Mouse (Mus musculus): ENCODE measurements at regions not wholly inside any gene's neighbourhood (a gene's known extent, or its start where the extent isn't known, plus 50 kb on each side); places are given as distances from the start of the nearest gene placed in this dataset.

DNA sequence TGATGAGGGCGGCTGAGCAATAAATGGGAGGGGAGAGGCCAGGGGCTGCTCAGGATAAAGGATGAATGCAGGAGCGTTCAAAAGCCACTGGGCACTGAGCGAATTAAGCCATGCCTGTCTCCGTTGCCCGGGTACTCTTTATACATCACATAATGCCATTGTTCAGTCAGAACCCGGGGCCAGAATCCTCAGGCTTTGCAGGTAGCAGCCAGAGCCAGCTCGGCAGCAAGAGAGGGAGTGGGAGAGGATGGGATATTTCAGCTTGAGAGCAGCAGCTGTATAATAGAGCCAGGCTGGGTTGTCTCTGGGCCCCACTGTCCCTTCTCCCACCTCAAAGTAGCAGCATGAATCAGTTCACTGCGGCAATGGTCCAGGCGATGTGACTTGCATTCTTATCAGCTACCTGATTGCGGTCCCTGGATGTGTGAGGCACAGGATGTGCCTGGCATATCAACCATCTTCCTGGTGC lies 130.5 kb downstream of the Rps24 start:
- ATAC-seq (ENCODE audit: insufficient read depth, low FRiP score, low TSS enrichment): peak; percentile 87
- Histone ChIP-seq H3K9ac (ENCODE audit: low read length) (peak overlapping the region; percentile 41), H3K4me2 (ENCODE audit: low read depth) (0 out of 2 replicates have a peak overlapping the region, but pooled peaks have one; percentile 14), H3K27me3 (ENCODE audit: control insufficient read depth, insufficient read depth, low read length) (no peaks in the 10 kb centered on the region), H3K9me3 (ENCODE audit: control insufficient read depth, low read length) (no peaks in the 10 kb centered on the region), H3K4me3 (ENCODE audit: low read depth, low read length) (no peak overlapping the region), H3K4me1 (ENCODE audit: control insufficient read depth, insufficient read depth, low read length) (peaks cover 12% of the 10 kb centered on the region), H3K36me3 (ENCODE audit: control insufficient read depth, insufficient read depth, low read length) (no peaks in the 10 kb centered on the region), H3K27ac (ENCODE audit: low read depth, low read length) (peak overlapping the region; percentile 96)
- DNase-seq (ENCODE audit: low spot score): peak; percentile 84
- whole genome bisulfite sequencing: 20% methylated on average over 10 of the region's 10 CpGs

DNA sequence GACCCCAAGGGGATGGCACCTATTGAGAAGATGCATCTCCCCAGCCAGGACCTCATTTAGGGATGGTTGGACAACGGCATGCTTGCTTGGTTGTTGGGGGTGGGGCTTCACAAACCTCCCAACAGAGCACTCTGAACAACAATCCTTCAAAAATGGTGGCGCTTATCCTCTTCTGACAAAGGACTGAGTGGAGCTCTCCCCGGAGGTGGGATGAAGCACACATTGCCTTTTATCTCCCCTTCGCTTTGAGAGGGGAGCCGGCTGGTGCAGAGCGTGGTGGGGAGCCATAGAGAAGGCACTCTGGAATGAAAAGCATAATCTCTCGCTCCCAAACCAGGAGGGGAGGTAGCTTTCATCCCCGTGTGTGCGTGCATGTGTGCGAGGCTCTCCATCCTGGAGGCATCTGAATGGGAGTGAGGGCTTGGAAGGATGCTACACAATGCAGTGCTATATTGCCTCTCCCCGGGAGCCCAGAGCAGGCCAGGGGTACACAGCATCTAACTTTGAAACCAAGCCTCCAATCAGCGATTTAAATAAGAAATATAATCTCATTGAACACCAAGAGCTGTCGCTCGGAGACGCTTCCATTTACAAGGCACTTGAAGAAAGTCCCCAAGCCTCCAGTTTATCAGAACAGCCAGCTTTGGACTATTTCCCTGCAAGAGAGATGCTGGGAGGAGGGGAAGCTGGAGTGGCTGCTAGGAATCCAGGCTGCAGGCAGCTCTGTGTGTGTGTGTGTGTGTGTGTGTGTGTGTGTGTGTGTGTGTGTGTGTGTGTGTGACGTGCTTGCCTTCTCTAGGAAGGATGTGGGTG lies 131.5 kb downstream of the Rps24 start:
- Histone ChIP-seq H3K36me3 (ENCODE audit: control insufficient read depth, insufficient read depth, low read length) (no peaks in the 10 kb centered on the region), H3K27me3 (ENCODE audit: control insufficient read depth, insufficient read depth, low read length) (no peaks in the 10 kb centered on the region), H3K4me3 (ENCODE audit: low read depth, low read length) (no peak overlapping the region), H3K4me2 (ENCODE audit: low read depth) (0 out of 2 replicates have a peak overlapping the region, but pooled peaks have one; percentile 14), H3K9me3 (ENCODE audit: control insufficient read depth, low read length) (no peaks in the 10 kb centered on the region), H3K27ac (ENCODE audit: low read depth, low read length) (peak overlapping the region; percentile 96), H3K9ac (ENCODE audit: low read length) (peak overlapping the region; percentile 41), H3K4me1 (ENCODE audit: control insufficient read depth, insufficient read depth, low read length) (peaks cover 12% of the 10 kb centered on the region)
- ATAC-seq (ENCODE audit: insufficient read depth, low FRiP score, low TSS enrichment): peak; percentile 62
- 40% methylated on average over 16 of the region's 16 CpGs for WGBS
- peak; percentile 66 for DNase-seq (ENCODE audit: low spot score)

DNA sequence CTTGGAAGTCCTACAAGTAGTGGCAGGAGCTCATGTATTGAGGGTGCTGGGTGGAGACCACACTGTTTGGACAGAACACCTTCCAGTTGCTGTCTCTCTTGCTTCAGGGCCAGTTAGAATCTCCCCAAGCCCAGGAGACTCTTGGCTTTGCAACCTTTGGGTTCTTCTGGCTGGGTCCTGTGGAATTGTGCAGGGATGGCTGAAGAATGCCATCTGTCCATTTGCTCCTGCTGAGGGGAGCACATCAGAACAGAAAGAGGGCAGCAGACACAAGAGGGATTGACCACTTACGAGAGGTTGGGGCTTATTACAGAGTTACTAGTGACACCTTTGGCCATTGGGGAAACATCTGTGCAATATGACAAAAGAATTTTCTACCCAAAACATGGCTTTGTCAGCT lies 145.1 kb downstream of the Rps24 start:
- H3K27ac ChIP-seq (ENCODE audit: low read depth, low read length): no peak overlapping the region
- WGBS: 66% methylated on average over 1 of the region's 1 CpGs
- no peaks in the 10 kb centered on the region for H3K36me3 ChIP-seq (ENCODE audit: control insufficient read depth, insufficient read depth, low read length)
- no peak overlapping the region for H3K4me3 ChIP-seq (ENCODE audit: low read depth, low read length)
- 0 out of 2 replicates have a peak, but pooled peaks cover under 1% of the 10 kb centered on the region for H3K9me3 ChIP-seq (ENCODE audit: control insufficient read depth, low read length)
- no peak overlapping the region for H3K4me2 ChIP-seq (ENCODE audit: low read depth)
- no peaks in the 10 kb centered on the region for H3K27me3 ChIP-seq (ENCODE audit: control insufficient read depth, insufficient read depth, low read length)
- H3K9ac ChIP-seq (ENCODE audit: low read length): no peak overlapping the region
- H3K4me1 ChIP-seq (ENCODE audit: control insufficient read depth, insufficient read depth, low read length): no peaks in the 10 kb centered on the region
- ATAC-seq (ENCODE audit: insufficient read depth, low FRiP score, low TSS enrichment) (no peak), DNase-seq (ENCODE audit: low spot score) (no peak)

DNA sequence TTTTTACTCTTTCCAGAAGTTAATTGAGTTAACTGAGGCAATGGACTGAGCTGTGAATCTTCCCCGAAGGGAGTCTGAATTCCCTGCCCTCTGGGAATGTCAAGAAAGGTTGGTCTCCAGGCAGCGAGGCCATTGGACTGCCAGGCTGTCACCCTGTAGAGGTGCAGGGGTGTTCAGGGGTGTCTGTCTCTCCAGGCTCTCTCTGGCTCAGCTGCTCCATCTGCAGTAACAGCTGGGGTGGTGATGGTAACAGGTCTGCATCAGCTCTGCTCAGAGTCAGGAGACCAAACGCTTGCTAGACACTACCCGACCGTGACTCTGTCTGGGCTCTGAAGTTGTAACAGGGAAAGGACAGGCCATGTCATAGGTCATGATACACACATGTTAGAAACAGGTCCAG lies 154.9 kb downstream of the Rps24 start:
- Histone ChIP-seq H3K4me2 (ENCODE audit: low read depth) (no peak overlapping the region), H3K27ac (ENCODE audit: low read depth, low read length) (no peak overlapping the region), H3K9ac (ENCODE audit: low read length) (no peak overlapping the region), H3K4me1 (ENCODE audit: control insufficient read depth, insufficient read depth, low read length) (no peaks in the 10 kb centered on the region; the same call in 1 of the 2 replicates), H3K4me3 (ENCODE audit: low read depth, low read length) (no peak overlapping the region), H3K36me3 (ENCODE audit: control insufficient read depth, insufficient read depth, low read length) (no peaks in the 10 kb centered on the region), H3K9me3 (ENCODE audit: control insufficient read depth, low read length) (no peaks in the 10 kb centered on the region), H3K27me3 (ENCODE audit: control insufficient read depth, insufficient read depth, low read length) (no peaks in the 10 kb centered on the region)
- 56% methylated on average over 5 of the region's 5 CpGs for WGBS
- ATAC-seq (ENCODE audit: insufficient read depth, low FRiP score, low TSS enrichment) (no peak), DNase-seq (ENCODE audit: low spot score) (no peak)

DNA sequence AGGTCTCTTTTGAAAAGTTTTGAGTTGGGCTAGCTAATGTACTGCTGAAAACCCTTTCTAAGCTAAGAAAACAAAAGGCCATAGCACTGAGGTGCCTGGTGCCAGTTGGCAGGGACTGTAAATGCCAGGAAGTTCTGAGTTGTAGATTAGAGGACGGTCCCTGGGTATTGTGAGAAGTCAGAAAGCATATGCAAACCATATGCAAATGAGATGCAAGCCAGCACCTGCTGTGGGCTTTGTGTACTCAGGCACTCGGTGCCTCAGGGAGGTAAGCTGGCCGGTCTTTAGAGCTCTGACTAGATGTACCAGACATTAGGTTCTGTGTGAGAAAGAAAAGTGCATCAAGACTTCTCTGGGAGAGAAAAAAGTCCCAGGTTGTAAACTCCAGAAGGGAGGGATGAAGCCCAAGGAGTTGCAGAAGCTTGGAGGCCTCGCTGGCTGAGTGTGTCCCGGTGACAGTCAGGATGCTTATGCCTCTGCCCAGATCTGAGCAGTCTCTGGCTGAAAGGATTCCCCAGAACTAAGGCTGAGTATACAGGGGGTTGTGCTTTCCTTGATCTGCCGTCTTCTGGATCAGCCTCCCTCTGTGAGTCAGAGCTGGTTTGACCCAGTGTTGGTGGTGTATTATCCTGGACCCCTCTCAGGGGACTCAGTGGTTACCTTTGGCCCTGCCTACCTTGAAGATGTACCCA lies 157.3 kb downstream of the Rps24 start:
- Histone ChIP-seq H3K9me3 (ENCODE audit: control insufficient read depth, low read length) (no peaks in the 10 kb centered on the region), H3K27me3 (ENCODE audit: control insufficient read depth, insufficient read depth, low read length) (no peaks in the 10 kb centered on the region), H3K27ac (ENCODE audit: low read depth, low read length) (0 out of 2 replicates have a peak overlapping the region, but pooled peaks have one; percentile 1), H3K36me3 (ENCODE audit: control insufficient read depth, insufficient read depth, low read length) (no peaks in the 10 kb centered on the region), H3K4me3 (ENCODE audit: low read depth, low read length) (no peak overlapping the region), H3K9ac (ENCODE audit: low read length) (no peak overlapping the region), H3K4me2 (ENCODE audit: low read depth) (no peak overlapping the region), H3K4me1 (ENCODE audit: control insufficient read depth, insufficient read depth, low read length) (no peaks in the 10 kb centered on the region; the same call in 1 of the 2 replicates)
- peak; percentile 83 for ATAC-seq (ENCODE audit: insufficient read depth, low FRiP score, low TSS enrichment)
- peak; percentile 50 for DNase-seq (ENCODE audit: low spot score)
- WGBS: 32% methylated on average over 6 of the region's 6 CpGs

DNA sequence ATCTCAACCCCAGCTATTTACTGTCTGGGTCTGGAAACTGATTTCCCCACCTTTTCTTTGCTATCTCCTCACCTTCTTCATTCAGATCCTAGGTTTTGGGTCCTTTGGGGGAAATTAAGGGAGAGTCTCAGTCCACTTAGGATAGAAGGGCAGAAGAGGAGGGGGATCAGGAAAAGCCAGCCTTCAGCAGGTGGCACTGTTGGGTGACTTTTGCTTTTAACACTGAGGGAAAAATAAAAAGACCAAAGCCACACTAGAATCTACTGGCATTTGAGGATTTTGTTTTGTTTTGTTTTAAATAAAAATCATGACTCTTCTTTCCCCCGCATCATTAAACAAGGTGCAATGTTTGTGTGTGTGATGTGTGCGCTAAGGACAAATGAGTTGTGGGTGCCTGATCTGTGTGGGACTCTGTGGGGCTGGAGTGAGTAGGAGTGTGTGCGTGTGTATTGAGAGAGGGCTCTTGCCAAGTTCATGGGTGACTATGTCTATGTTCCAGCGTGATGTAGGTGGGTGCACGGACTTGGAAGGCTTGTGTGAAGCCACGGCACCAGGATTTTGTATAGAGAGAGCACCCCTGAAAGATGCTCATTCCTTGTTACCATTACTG lies 159.4 kb downstream of the Rps24 start:
- no peak for ATAC-seq (ENCODE audit: insufficient read depth, low FRiP score, low TSS enrichment)
- no peak overlapping the region for H3K4me2 ChIP-seq (ENCODE audit: low read depth)
- no peak overlapping the region for H3K27ac ChIP-seq (ENCODE audit: low read depth, low read length)
- peaks cover 3% of the 10 kb centered on the region; the same call in 1 of the 2 replicates for H3K4me1 ChIP-seq (ENCODE audit: control insufficient read depth, insufficient read depth, low read length)
- no peaks in the 10 kb centered on the region for H3K36me3 ChIP-seq (ENCODE audit: control insufficient read depth, insufficient read depth, low read length)
- H3K9ac ChIP-seq (ENCODE audit: low read length): no peak overlapping the region
- WGBS: 95% methylated on average over 6 of the region's 6 CpGs
- DNase-seq (ENCODE audit: low spot score): peak; percentile 28
- H3K4me3 ChIP-seq (ENCODE audit: low read depth, low read length): no peak overlapping the region
- H3K9me3 ChIP-seq (ENCODE audit: control insufficient read depth, low read length): no peaks in the 10 kb centered on the region
- H3K27me3 ChIP-seq (ENCODE audit: control insufficient read depth, insufficient read depth, low read length): no peaks in the 10 kb centered on the region

DNA sequence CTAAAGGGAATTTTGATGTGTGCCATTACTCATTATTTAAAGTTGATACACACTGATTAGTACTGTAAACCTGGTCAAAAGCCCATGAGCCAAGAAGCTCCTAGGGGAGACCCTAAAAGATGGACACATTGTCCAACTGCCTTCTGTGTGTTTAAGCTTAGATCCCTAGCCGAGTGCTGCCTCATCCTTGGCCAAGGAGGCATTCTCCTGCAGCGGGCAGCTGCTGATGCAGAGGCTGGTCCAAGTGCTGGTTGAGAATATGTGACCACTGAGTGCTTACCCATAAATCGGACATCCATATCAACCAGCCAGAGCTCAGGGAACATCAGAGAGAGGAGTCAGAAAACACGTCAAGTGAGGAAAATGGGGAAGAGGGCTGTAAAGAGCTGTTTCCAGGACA lies 160.8 kb downstream of the Rps24 start:
- Histone ChIP-seq H3K4me2 (ENCODE audit: low read depth) (no peak overlapping the region), H3K4me1 (ENCODE audit: control insufficient read depth, insufficient read depth, low read length) (peaks cover 3% of the 10 kb centered on the region; the same call in 1 of the 2 replicates), H3K9ac (ENCODE audit: low read length) (no peak overlapping the region), H3K9me3 (ENCODE audit: control insufficient read depth, low read length) (no peaks in the 10 kb centered on the region), H3K27ac (ENCODE audit: low read depth, low read length) (no peak overlapping the region), H3K4me3 (ENCODE audit: low read depth, low read length) (no peak overlapping the region), H3K27me3 (ENCODE audit: control insufficient read depth, insufficient read depth, low read length) (no peaks in the 10 kb centered on the region), H3K36me3 (ENCODE audit: control insufficient read depth, insufficient read depth, low read length) (no peaks in the 10 kb centered on the region)
- WGBS: 88% methylated on average over 4 of the region's 4 CpGs
- DNase-seq (ENCODE audit: low spot score) (no peak), ATAC-seq (ENCODE audit: insufficient read depth, low FRiP score, low TSS enrichment) (no peak)

DNA sequence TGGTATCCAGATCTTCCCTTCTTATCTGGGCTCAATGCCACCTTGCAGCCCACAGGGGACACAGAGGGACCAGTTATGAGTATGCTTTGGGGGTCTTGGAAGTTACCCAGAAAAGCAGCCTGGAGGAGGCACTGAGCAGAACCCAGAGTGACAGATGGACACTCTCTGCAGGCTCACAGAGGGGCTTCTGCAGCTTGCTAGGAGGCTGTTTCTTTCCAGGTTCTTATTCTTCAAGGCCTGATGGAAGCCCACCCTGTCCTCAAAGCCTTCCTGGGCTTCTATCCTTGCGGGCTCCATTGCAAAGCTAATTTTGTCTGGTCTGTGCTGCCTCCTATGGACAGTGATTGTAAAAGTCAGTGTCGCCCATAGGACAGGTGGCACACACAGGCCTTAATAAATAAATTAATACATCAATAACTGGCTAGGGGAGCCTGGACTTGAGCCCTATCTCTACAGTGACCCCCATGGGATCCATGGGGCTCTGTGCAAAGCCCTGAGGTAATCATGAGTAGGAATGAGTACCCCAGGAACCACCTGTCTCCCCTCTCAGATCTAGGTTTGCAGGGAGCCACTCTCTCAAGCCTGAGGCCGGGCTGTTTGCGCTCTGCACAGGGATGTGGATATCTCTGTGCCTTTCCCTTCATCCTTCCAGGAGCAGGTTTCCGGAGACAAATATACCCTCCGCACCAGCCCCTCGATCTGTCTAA lies 163.4 kb downstream of the Rps24 start:
- no peaks in the 10 kb centered on the region for H3K36me3 ChIP-seq (ENCODE audit: control insufficient read depth, insufficient read depth, low read length)
- WGBS: 67% methylated on average over 7 of the region's 7 CpGs
- ATAC-seq (ENCODE audit: insufficient read depth, low FRiP score, low TSS enrichment): no peak
- 0 out of 2 replicates have a peak, but pooled peaks cover 3% of the 10 kb centered on the region for H3K4me1 ChIP-seq (ENCODE audit: control insufficient read depth, insufficient read depth, low read length)
- H3K4me2 ChIP-seq (ENCODE audit: low read depth): no peak overlapping the region
- no peak overlapping the region for H3K4me3 ChIP-seq (ENCODE audit: low read depth, low read length)
- DNase-seq (ENCODE audit: low spot score): peak; percentile 35
- H3K9me3 ChIP-seq (ENCODE audit: control insufficient read depth, low read length): no peaks in the 10 kb centered on the region
- H3K27me3 ChIP-seq (ENCODE audit: control insufficient read depth, insufficient read depth, low read length): no peaks in the 10 kb centered on the region
- H3K27ac ChIP-seq (ENCODE audit: low read depth, low read length): peak overlapping the region; percentile 9; the same call in 1 of the 2 replicates
- H3K9ac ChIP-seq (ENCODE audit: low read length): no peak overlapping the region

Measured in neural tube, embryonic 11.5 days (tissue).